Mouse (Mus musculus): ENCODE results near the gene Ahnak2.

DNA sequence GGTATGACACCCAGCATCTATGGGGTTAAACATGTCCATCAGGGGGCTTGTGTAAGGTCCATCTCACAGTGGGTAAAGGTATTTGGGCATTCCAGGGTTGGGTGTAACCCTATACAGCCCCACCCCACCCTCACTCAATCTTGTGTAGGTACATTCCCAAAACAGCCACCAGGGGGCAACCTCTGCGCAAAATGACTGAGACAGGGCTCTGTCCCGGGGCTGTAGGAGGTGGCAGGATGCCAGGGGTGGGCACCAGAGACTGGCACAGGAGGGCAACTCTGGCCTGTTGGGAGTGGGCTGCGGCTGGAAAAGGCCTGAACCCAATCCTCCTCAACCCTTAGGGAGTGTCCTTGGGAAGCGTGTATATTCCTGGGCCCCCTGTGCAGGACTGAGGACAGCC lies 2.0 kb downstream of the Ahnak2 start:
- TF ChIP-seq POLR2A (IDR thresholded peaks at IDR 0.05; ENCODE audit: borderline replicate concordance, insufficient read depth, low read length): no peak
- peak; percentile 71 for TF ChIP-seq CTCF (IDR thresholded peaks at IDR 0.05; ENCODE audit: borderline replicate concordance, insufficient read depth, low read depth, low read length)

Data from cerebellum, adult 2 months (tissue).